Mouse (Mus musculus): ENCODE measurements around the gene Parp8. TPM values are rescaled to one million over a fixed set of nuclear protein-coding genes. Genes with fewer than 3 reads are reported as not detected.

The Parp8 gene
- polyA plus RNA-seq, 1 experiment = 48.2 TPM

DNA sequence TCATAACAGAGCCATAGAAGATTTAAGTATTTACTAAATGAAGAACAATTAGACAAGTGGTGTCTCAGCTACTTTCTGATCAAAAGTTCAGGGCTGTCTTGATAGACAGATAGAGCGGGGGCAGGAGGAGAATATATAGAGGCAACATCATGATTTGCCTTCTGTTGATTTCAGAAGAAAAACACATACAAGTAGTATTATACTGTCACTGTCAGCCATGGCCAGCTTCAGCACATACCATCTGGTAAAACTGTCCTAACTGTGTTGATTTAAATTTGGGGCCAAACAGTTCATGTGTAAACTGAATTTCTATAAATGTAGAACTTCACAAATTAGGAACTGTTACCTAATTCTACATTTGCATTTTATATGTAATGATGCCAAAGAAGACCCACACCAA is 127.6 kb downstream of the Parp8 start:
- Histone ChIP-seq H3K4me1 (ENCODE audit: control insufficient read depth, insufficient read depth, low read length) (no peaks in the 10 kb centered on the region), H3K27ac (ENCODE audit: insufficient read depth, low read depth, low read length) (no peak overlapping the region), H3K4me3 (ENCODE audit: insufficient read depth, low read length) (no peak overlapping the region)
- TF ChIP-seq POLR2A (IDR thresholded peaks at IDR 0.05; ENCODE audit: borderline replicate concordance, low read depth, low read length) (no peak), CTCF (IDR thresholded peaks at IDR 0.05; ENCODE audit: low read depth, low read length) (no peak)

DNA sequence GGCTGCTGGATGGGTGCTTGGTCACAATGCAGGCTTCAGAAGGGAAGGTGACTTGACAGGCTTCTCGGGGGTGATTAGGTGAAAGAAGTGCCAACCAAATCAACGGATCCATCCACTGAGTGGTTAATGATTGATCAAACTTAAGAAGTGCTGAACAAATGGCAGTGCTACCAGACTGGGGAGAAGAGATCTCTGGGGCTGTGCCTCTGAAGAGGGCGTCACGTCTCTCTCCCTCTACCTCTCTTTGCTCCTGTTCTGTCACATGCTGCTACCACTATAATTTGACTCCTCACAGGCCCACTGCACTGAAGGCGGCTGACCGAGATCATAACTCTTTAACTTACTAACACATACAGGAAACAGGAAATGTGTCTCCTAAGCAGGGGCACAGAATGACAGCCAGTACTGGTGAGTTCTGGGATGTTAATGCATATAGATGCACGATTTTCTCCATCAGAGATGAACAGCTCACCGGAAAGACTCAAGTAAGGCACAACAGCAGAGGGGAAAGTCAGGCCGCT is 140.9 kb downstream of the Parp8 start:
- Histone ChIP-seq H3K4me3 (ENCODE audit: insufficient read depth, low read length) (no peak overlapping the region), H3K27ac (ENCODE audit: insufficient read depth, low read depth, low read length) (no peak overlapping the region), H3K4me1 (ENCODE audit: control insufficient read depth, insufficient read depth, low read length) (no peaks in the 10 kb centered on the region)
- TF ChIP-seq CTCF (IDR thresholded peaks at IDR 0.05; ENCODE audit: low read depth, low read length) = no peak
- TF ChIP-seq POLR2A (IDR thresholded peaks at IDR 0.05; ENCODE audit: borderline replicate concordance, low read depth, low read length) = no peak

DNA sequence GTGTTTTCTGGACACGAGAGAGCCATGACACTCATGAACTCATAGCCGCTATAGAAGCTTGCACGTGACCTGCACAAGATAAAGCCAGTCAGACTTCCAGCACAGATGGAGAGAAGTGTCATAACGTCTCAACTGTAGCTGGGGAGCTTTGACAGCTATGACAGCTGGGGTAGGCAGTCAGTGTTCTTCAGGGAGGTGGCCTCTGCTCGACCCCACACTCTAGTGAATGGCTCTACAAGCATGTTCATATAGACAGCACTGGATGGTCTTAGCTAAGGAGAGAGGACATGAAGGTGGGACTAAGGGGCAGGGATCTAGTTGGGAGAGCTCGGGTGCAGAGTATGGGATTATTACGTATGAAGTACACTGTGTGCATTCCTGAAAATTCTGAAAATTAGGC is 143.1 kb downstream of the Parp8 start:
- no peaks in the 10 kb centered on the region for H3K4me1 ChIP-seq (ENCODE audit: control insufficient read depth, insufficient read depth, low read length)
- TF ChIP-seq POLR2A (IDR thresholded peaks at IDR 0.05; ENCODE audit: borderline replicate concordance, low read depth, low read length) (no peak), CTCF (IDR thresholded peaks at IDR 0.05; ENCODE audit: low read depth, low read length) (no peak)
- H3K27ac ChIP-seq (ENCODE audit: insufficient read depth, low read depth, low read length) = no peak overlapping the region
- H3K4me3 ChIP-seq (ENCODE audit: insufficient read depth, low read length) = no peak overlapping the region

DNA sequence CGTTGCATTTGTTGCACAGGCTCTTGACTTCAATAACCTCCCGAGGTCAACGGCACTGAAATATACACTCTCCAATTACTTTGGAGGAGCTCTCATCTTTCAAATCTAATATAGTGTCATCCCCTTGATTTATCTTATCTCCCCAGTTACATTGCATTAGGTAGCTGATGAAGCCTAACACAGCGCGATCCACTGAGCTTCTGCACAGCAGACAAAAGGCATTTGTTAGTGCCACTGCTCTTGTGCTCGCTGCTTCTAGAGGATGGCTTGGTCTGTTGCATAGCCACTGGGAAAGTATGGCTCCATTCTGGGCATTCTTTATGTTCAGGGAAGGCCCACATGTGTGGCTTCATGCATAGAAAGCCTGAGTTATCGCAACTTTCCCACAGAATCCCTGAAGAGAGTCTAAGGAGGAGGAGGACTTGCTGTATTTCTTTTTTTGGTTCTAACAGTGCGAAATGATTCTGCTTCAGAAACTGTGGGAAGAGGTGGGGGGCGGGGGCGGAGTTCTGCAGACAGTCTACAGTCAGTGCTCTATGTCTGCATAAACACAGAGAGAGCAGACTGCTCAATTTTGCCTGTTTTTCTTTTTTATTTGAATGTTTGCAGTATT is 145.7 kb downstream of the Parp8 start:
- Histone ChIP-seq H3K27ac (ENCODE audit: insufficient read depth, low read depth, low read length) (no peak overlapping the region), H3K4me1 (ENCODE audit: control insufficient read depth, insufficient read depth, low read length) (no peaks in the 10 kb centered on the region), H3K4me3 (ENCODE audit: insufficient read depth, low read length) (no peak overlapping the region)
- TF ChIP-seq POLR2A (IDR thresholded peaks at IDR 0.05; ENCODE audit: borderline replicate concordance, low read depth, low read length) = no peak
- no peak for TF ChIP-seq CTCF (IDR thresholded peaks at IDR 0.05; ENCODE audit: low read depth, low read length)

DNA sequence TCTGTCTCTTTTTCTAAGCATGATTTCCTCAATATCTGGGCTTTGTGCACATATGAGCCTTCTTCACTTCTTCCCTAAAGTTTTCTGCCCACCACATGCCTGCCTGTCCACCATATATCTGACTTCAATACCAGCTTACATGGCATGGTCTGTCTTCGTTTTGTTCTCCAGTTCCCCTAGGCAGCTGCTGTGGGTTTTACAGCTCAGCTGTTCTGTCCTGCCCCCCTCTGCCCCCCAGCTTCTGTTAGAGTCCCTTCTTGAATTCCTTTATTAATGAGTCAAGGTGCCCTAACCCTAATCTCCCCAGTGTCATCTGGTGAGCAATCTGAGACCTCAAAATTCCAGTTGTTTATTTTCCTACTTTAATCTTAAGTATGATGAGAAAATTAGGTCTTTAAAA is 155.1 kb downstream of the Parp8 start:
- Histone ChIP-seq H3K4me1 (ENCODE audit: control insufficient read depth, insufficient read depth, low read length) (no peaks in the 10 kb centered on the region), H3K27ac (ENCODE audit: insufficient read depth, low read depth, low read length) (no peak overlapping the region), H3K4me3 (ENCODE audit: insufficient read depth, low read length) (no peak overlapping the region)
- no peak for TF ChIP-seq POLR2A (IDR thresholded peaks at IDR 0.05; ENCODE audit: borderline replicate concordance, low read depth, low read length)
- no peak for TF ChIP-seq CTCF (IDR thresholded peaks at IDR 0.05; ENCODE audit: low read depth, low read length)

DNA sequence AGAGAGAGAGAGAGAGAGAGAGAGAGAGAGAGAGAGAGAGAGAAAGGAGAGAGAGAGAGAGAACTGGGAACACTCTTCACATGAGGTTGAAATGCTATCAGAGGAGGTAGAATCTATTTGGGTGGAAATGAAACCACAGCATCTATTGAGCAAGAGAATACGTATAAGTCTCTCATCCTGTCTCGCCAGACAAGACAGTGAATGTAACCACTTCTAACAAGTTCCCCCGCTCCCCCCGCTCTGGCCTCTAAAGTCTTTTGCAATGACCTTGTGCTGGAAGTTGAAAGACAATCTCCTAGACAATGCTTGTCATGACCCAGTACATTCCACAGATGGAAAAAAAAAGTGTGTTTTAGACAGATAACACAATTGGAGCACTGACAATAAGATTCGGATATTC is 181.4 kb downstream of the Parp8 start:
- Histone ChIP-seq H3K4me3 (ENCODE audit: insufficient read depth, low read length) (no peak overlapping the region), H3K27ac (ENCODE audit: insufficient read depth, low read depth, low read length) (no peak overlapping the region), H3K4me1 (ENCODE audit: control insufficient read depth, insufficient read depth, low read length) (peaks cover 9% of the 10 kb centered on the region)
- TF ChIP-seq POLR2A (IDR thresholded peaks at IDR 0.05; ENCODE audit: borderline replicate concordance, low read depth, low read length) (no peak), CTCF (IDR thresholded peaks at IDR 0.05; ENCODE audit: low read depth, low read length) (no peak)

DNA sequence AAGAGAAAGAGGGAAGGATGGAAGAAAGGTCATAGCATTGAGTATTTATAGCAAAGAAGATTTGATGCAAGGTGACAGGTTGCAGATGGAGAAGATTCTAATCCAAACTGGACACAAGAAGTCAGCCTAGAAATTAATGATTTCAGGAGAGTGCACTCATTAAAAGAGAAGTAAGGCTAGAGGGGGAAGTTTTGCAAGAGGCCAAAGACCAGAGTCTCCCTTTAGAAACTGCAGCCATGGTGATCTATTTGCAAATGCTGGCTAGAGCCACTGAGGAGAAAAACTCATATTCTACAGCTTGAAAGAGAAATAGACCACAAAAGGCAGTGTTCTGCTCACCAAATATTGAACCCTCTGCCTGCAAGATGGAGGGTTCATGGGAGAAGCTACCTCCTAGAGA is 194.4 kb downstream of the Parp8 start:
- TF ChIP-seq POLR2A (IDR thresholded peaks at IDR 0.05; ENCODE audit: borderline replicate concordance, low read depth, low read length) (no peak), CTCF (IDR thresholded peaks at IDR 0.05; ENCODE audit: low read depth, low read length) (no peak)
- no peak overlapping the region for H3K27ac ChIP-seq (ENCODE audit: insufficient read depth, low read depth, low read length)
- peaks cover 18% of the 10 kb centered on the region for H3K4me1 ChIP-seq (ENCODE audit: control insufficient read depth, insufficient read depth, low read length)
- H3K4me3 ChIP-seq (ENCODE audit: insufficient read depth, low read length) = no peak overlapping the region

DNA sequence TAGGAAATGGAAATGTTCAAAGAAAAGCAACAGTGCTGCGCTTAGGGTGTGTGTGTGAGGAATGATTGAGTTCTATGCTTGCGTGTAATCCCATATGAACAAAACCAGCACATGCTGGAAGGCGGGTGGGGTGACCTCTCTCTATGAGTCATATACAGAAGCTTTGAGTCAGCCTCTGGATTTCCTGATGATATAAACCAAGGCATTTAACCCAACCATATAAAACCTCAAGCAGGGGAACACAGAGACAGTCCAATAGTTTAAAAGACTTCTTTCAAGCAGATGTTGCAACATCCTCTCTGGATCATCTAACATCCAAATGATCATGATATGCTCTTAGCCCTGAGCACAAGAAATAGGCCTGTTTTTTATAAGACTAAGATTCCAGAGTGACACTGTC is 196.3 kb downstream of the Parp8 start:
- no peak overlapping the region for H3K4me3 ChIP-seq (ENCODE audit: insufficient read depth, low read length)
- peaks cover 18% of the 10 kb centered on the region for H3K4me1 ChIP-seq (ENCODE audit: control insufficient read depth, insufficient read depth, low read length)
- peak overlapping the region; percentile 22; the same call in 1 of the 2 replicates for H3K27ac ChIP-seq (ENCODE audit: insufficient read depth, low read depth, low read length)
- TF ChIP-seq POLR2A (IDR thresholded peaks at IDR 0.05; ENCODE audit: borderline replicate concordance, low read depth, low read length) (no peak), CTCF (IDR thresholded peaks at IDR 0.05; ENCODE audit: low read depth, low read length) (no peak)

DNA sequence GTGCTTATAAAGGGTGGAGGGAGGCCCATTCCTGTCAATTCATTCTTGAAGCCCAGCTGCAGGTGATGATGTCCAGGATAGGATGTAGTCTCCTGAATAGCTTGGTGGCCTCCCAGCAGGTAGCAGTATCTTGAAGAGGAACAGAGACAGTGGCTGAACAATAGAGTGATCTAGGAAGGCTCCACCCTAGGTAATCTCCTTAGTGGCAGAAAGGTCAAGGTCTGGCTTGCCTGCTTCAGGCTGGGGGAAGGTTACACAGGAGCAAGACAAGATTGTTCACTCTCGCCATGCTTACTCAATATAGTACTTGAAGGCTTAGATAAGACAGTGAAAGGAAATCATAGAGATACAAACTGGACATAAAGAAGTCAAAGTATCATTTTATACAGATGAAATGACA is 213.9 kb downstream of the Parp8 start:
- TF ChIP-seq CTCF (IDR thresholded peaks at IDR 0.05; ENCODE audit: low read depth, low read length) = no peak
- no peak for TF ChIP-seq POLR2A (IDR thresholded peaks at IDR 0.05; ENCODE audit: borderline replicate concordance, low read depth, low read length)
- Histone ChIP-seq H3K4me3 (ENCODE audit: insufficient read depth, low read length) (no peak overlapping the region), H3K27ac (ENCODE audit: insufficient read depth, low read depth, low read length) (no peak overlapping the region), H3K4me1 (ENCODE audit: control insufficient read depth, insufficient read depth, low read length) (no peaks in the 10 kb centered on the region)

Other genes starting within 250 kb of the Parp8 start
- gene Emb, start 183.0 kb upstream of the Parp8 start, polyA plus RNA-seq (2012; ENCODE audit: insufficient read depth, insufficient read length, missing spikeins) = 271 and 273 TPM in 2 replicates
- 0.45 TPM in 1 of 2 replicates, not detected in the other for gene Gm17509, start 195.5 kb upstream of the Parp8 start, polyA plus RNA-seq (2012; ENCODE audit: insufficient read depth, insufficient read length, missing spikeins)